Mouse (Mus musculus) adipocyte (in vitro differentiated cells): ENCODE results near the gene Prrxl1.

Experiments
- DNase-seq: peaks from one replicate; pipeline ENCODE4 v3.0.0-alpha.2; 2016; ENCODE audit warnings: low spot score

Gene Prrxl1

GRCm38 (mm10) chr14:32628584-32628983 lies 29.4 kb downstream of the Prrxl1 start:
- DNase-seq = no peak

- DNase-seq = no peak
These were observed 33.8 kb downstream of the Prrxl1 start for GRCm38 (mm10) chr14:32632908-32633600.

- no peak for DNase-seq
These were observed 34.9 kb downstream of the Prrxl1 start for GRCm38 (mm10) chr14:32634015-32634682.

GRCm38 (mm10) chr14:32638485-32638884 lies 39.3 kb downstream of the Prrxl1 start:
- DNase-seq = no peak

GRCm38 (mm10) chr14:32659781-32660180 lies 60.6 kb downstream of the Prrxl1 start:
- DNase-seq = no peak

GRCm38 (mm10) chr14:32663099-32663498 lies 63.9 kb downstream of the Prrxl1 start:
- no peak for DNase-seq

- DNase-seq = no peak
These were observed 74.0 kb downstream of the Prrxl1 start for GRCm38 (mm10) chr14:32673178-32673577.

- DNase-seq = no peak
These were observed 79.4 kb downstream of the Prrxl1 start for GRCm38 (mm10) chr14:32678565-32678964.

GRCm38 (mm10) chr14:32681603-32682002 lies 82.4 kb downstream of the Prrxl1 start:
- DNase-seq = no peak

- DNase-seq = no peak
These were observed 83.3 kb downstream of the Prrxl1 start for GRCm38 (mm10) chr14:32682536-32682935.

GRCm38 (mm10) chr14:32683251-32683838 lies 84.1 kb downstream of the Prrxl1 start:
- no peak for DNase-seq

- DNase-seq = no peak
These were observed 85.0 kb downstream of the Prrxl1 start for GRCm38 (mm10) chr14:32683982-32684734.

GRCm38 (mm10) chr14:32684735-32685105 lies 85.5 kb downstream of the Prrxl1 start:
- no peak for DNase-seq

- no peak for DNase-seq
These were observed 86.1 kb downstream of the Prrxl1 start, which contains the start of gene 3425401B19Rik for GRCm38 (mm10) chr14:32685124-32685826. Gene 3425401B19Rik, minus strand, starts transcription at chr14:32685293.

- DNase-seq = no peak
These were observed 96.7 kb downstream of the Prrxl1 start for GRCm38 (mm10) chr14:32695906-32696305.

GRCm38 (mm10) chr14:32696344-32696743 lies 97.1 kb downstream of the Prrxl1 start:
- no peak for DNase-seq

GRCm38 (mm10) chr14:32697774-32698173 lies 98.6 kb downstream of the Prrxl1 start:
- peak; percentile 5 for DNase-seq

GRCm38 (mm10) chr14:32698556-32698955 lies 99.3 kb downstream of the Prrxl1 start:
- no peak for DNase-seq
